Mouse (Mus musculus): ENCODE data around the gene Cenpx. TPM values are rescaled to one million over a fixed set of nuclear protein-coding genes. Genes with fewer than 3 reads are reported as not detected.
A peak's percentile ranks its signal among the peaks of the same experiment; 100 is the strongest.
"Not testable (repeated sequence)": the region's sequence is repeated elsewhere in the genome, so short reads cannot be mapped to it uniquely, and the experiment has no call there.

Cenpx gene
- 10 to 100 TPM; 18.9 to 21.3 TPM for total RNA-seq (2021)
- long read RNA-seq, experiment 1, partial matches to known transcripts: 4 of 23 reads
- long read RNA-seq, experiment 1, other reads (novel, unspliced or antisense): 15 of 23 reads
- long read RNA-seq, experiment 2, transcript Cenpx-202 (5 exons, 606 nt): major isoform, 10 of 23 reads
- long read RNA-seq, experiment 2, partial matches to known transcripts: 3 of 23 reads
- long read RNA-seq, experiment 2, other reads (novel, unspliced or antisense): 9 of 23 reads

DNA sequence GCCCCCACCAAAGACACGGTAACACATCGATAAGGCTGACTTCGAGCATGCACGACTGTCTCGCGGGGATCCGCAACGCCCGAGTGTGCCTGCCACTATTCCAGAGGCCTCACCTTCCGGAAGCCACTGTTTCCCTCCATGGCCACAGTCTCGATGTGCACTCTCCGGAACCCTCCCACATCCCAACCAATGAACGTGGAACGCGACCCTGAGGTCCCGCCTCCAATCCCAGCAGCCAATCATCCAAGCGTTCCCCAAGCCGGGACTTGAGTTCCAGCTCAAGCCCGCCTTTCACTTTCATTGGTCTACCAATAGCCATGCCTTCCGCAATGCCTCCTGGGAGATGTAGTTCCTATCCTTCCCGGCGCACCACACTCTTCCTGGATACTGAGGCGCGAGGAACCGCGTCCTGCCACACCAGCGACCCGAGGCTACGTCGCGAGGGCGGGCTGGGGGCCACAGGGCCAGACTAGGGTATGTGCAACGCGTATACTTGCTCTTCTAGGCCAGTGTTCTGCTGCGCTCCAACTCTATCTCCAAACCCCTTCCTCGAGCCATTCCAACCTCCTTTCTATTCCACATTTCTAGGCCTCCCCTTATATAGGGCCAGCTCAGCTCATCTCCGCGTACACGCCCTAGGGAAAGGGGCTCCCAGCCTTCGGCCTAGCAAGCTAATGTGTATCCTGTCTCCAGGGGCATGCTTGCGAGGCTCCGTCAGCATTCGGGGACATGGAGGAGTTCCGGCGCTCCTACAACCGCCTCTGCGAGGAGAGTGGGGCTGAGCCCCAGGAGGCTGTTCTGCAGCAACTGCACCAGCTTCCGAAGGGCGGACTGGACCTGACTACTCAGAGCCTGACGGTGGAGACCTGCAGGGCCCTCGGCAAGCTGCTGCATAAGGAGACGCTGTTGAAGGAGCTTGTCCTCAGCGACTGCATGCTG is at the start of gene Cenpx, which contains the start of gene Lrrc45:
Gene Cenpx (minus strand): TSS at position 159 of the 939 bp plus-strand sequence.
Gene Lrrc45 (plus strand): TSS at position 346 of the 939 bp plus-strand sequence.
- no peak for TF ChIP-seq CTCF (IDR thresholded peaks at IDR 0.05)
- H3K4me3 ChIP-seq: peak within 1 kb of the TSS; percentile 84
- DNase-seq (ENCODE audit: extremely low spot score in 1 of 2, low spot score in 2 of 2): peak; percentile 94 to 97
- intact Hi-C loops (cut with DNase I): loop anchor here (2.0 kb wide), 1 partner anchor 89 kb away; the partner anchor contains the start of gene Sirt7
- peak within 1 kb of the TSS; percentile 86 for H3K27ac ChIP-seq

DNA sequence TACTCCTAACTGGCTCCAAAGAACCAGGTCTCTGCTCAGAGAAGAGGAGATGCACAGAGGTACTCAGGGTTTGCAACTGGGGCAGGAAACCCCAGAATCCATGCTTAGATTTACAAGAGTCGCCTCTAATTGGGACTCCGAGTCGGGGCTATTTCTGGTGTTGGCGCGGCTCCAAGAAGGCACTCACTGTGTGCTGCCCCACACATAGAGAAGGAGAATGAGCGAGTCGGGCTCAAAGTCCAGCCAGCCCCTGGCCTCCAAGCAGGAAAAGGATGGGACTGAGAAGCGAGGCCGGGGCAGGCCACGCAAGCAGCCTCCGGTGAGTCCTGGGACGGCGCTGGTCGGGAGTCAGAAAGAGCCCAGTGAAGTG is 49.1 kb upstream of the Cenpx start, which contains the start of gene Hmga1b:
Gene Hmga1b (plus strand): TSS at position 123 of the 370 bp plus-strand sequence.
- intact Hi-C loops (cut with DNase I); DNase-seq (ENCODE audit: extremely low spot score in 1 of 2, low spot score in 2 of 2); H3K27ac ChIP-seq; H3K4me3 ChIP-seq: not testable (repeated sequence)

DNA sequence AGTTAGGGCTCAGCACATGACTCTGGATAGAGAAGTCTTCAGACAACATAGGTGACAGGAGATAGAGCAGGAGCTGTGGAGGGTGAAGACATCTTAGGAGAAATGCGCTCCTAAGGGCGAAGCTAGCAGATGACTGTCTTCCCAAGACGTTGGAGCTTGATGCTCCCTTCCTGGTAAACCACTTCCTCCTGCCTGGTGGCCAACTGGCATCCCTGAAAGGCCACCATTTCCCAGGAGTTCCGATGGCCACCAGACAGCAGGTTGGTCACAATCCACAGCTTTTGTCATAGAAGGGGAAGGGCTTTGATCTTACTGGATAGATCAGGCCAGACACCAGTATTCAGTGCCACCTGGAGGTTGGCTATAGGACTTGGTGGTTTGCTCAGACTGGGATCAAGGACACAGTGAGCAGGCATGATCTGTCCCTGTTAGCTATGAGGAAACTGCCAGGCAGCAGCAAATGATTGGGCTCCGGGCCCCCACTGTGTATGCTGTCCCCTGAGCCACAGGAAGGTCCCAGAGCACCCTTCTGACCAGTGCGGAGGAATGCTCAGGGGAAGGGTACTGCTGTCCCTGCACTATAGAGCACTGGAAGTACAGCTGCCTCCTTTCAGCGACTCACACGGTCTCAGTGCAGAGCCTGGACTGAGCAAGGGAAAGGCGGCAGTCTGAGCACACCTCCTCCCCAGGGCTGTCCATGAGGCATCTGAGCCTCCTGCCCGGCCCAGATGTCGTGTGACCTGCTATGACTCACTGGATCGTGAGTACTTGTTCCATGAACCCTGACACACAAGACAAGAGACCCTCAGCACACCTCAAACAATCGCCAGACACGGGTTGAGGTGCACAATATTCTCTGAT is 48.5 kb upstream of the Cenpx start:
- intact Hi-C loops (cut with DNase I): no loop called here
- DNase-seq (ENCODE audit: extremely low spot score in 1 of 2, low spot score in 2 of 2): no peak
- no peak for TF ChIP-seq CTCF (IDR thresholded peaks at IDR 0.05)
- H3K27ac ChIP-seq: no peak overlapping the region
- no peak overlapping the region for H3K4me3 ChIP-seq

DNA sequence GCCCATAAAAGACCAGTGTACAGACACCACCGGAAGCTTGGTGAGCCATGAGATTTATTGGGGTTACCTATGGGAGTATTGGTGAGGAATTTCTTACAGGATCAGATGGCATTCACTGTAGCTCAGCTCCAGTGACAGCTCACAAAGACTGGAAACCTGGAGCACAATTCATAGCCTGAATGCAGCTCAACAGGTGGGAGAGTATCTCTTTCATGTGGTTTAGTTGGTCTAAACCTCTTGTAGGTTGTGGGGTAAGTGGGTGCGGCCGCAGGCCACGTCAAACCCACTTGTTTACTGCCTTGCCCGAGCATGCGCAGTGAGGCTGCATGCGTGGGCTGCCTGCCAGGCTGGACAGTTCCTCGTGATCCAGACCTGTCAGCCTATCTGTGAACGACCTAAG is 46.7 kb upstream of the Cenpx start:
- no peak for TF ChIP-seq CTCF (IDR thresholded peaks at IDR 0.05)
- Histone ChIP-seq H3K4me3 (no peak overlapping the region), H3K27ac (no peak overlapping the region)
- intact Hi-C loops (cut with DNase I): no loop called here
- no peak for DNase-seq (ENCODE audit: extremely low spot score in 1 of 2, low spot score in 2 of 2)

DNA sequence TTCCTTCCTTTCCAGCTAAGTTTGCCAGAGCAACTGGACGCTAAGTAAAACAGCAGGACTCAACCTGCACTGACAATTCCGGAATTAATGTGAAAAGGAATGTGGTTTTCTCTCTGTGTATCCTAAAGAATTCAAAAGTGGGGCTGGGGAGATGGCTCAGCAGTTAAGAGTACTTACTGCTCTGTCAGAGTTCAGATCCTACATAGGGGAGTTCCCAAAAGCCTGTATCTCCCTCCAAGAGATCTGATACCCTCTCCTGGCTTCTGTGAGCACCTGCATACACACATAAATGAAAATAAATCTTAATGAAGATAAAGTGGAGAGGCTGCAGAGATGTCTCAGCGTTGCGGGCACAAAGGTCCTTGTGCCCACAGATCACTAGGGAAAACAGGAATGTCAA is 38.1 kb upstream of the Cenpx start:
- DNase-seq (ENCODE audit: extremely low spot score in 1 of 2, low spot score in 2 of 2): no peak
- TF ChIP-seq CTCF (IDR thresholded peaks at IDR 0.05): no peak
- Histone ChIP-seq H3K4me3 (no peak overlapping the region), H3K27ac (no peak overlapping the region)
- intact Hi-C loops (cut with DNase I): no loop called here

DNA sequence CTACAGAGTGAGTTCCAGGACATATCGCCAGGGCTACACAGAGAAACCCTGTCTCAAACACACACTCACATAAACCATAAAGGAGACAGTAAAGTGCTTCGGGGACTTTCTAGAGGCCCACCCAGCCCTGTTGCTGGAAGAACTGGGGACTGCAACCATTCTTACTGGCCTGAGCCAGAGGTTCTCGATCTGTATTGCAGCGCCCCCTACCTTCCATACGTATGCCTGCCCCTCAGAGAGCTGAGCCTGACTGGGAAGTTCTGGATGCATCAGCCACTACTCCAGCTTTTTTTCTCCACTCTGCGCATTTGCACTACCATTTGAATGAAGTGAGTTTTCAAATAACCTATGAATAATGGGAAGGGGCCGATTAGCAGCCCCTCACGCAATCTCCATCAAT is 35.9 kb upstream of the Cenpx start:
- Histone ChIP-seq H3K27ac (no peak overlapping the region), H3K4me3 (no peak overlapping the region)
- DNase-seq (ENCODE audit: extremely low spot score in 1 of 2, low spot score in 2 of 2): no peak
- intact Hi-C loops (cut with DNase I): no loop called here
- peak; percentile 49 for TF ChIP-seq CTCF (IDR thresholded peaks at IDR 0.05)

DNA sequence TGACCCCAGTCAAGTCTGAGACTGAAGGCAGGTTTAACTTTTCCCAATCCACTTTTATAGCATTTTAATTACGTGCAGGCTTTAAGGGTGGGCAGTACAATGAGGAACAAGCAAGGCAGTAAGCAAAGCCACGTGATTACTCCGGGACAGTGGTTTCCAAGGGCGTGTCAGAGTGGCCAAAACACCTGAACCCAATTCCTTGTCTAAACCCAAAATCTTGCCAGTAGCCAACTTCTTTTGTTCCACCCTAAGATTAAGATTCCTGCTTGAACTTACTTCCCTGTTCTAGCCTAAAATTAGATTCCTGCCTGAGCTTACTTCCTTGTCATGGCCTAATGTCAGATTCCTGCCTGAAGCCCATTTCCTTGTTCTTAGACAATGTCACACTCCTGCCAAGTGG is 34.4 kb upstream of the Cenpx start:
- intact Hi-C loops (cut with DNase I): no loop called here
- H3K27ac ChIP-seq: no peak overlapping the region
- no peak for TF ChIP-seq CTCF (IDR thresholded peaks at IDR 0.05)
- no peak overlapping the region for H3K4me3 ChIP-seq
- no peak for DNase-seq (ENCODE audit: extremely low spot score in 1 of 2, low spot score in 2 of 2)

DNA sequence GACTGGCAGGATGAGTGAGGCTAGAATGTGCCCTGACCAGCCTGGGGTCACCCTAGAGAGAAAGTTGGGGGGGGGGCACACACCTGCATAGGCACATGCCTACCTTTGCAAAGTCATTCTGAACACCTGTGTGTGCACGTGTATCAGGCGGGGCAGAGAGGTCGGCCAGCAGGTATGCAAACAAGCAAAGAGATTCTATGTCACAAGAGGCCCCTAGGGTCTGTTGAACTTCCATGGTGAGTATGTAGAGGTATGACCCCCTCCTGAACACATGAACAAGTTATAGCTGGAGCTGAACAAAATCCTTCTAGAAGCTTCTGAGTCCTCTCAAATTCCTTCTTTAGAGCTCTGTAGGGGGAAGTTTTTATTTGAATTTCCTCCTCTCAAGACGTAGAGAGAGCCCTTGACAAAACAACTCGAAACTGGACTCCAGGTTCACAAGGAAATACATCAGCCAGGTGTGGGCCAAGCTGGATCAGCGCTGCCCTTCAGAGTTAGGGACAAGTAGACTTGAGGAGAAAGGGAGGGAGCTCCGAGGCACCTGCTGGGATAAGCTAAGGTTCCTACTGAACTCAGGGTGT is 30.7 kb upstream of the Cenpx start:
- H3K4me3 ChIP-seq: no peak overlapping the region
- DNase-seq (ENCODE audit: extremely low spot score in 1 of 2, low spot score in 2 of 2): no peak
- no peak overlapping the region for H3K27ac ChIP-seq
- TF ChIP-seq CTCF (IDR thresholded peaks at IDR 0.05): no peak
- intact Hi-C loops (cut with DNase I): no loop called here

DNA sequence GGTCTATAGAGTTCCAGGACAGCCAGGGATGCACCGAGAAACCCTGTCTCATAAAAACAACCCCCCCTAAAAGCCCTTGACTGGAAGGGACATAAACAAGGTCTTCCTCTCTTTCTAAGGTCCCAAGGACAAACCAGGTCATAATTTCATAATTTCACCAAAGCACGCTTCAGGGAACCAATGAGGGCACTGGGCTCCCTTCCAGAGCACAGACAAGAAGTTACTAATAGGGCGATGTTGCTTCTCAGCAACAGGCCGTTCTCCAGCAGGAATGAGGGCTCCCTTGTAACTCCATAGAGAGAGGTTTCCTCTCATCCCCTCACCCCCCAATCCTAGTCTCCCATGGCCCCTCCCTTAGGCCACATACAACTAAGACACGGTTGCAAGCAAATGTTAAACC is 27.4 kb upstream of the Cenpx start:
- intact Hi-C loops (cut with DNase I): no loop called here
- no peak for TF ChIP-seq CTCF (IDR thresholded peaks at IDR 0.05)

DNA sequence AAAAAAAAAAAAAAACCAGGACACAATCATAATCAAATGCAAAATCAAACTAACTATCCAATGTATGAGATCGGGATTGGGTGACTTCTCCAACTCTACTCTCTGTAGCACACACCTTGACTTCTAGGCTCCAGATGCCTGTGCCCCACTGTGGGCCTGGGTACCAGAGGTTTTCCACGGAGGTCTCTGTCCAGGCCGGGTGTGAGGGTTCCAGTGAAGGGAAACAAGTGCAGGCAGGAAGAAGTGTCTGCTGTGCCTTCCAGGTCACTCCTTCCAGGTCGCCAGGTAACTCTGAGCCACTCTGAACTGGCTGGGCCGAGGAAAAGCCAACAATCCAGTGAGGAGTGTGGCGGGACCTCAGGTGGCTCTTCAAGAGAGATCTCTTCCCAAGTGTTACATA is 22.9 kb upstream of the Cenpx start:
- intact Hi-C loops (cut with DNase I): no loop called here

More for the DNA sequence above, 27.4 kb upstream of the Cenpx start:
- no peak overlapping the region for H3K27ac ChIP-seq
- no peak for DNase-seq (ENCODE audit: extremely low spot score in 1 of 2, low spot score in 2 of 2)
- no peak overlapping the region for H3K4me3 ChIP-seq

DNA sequence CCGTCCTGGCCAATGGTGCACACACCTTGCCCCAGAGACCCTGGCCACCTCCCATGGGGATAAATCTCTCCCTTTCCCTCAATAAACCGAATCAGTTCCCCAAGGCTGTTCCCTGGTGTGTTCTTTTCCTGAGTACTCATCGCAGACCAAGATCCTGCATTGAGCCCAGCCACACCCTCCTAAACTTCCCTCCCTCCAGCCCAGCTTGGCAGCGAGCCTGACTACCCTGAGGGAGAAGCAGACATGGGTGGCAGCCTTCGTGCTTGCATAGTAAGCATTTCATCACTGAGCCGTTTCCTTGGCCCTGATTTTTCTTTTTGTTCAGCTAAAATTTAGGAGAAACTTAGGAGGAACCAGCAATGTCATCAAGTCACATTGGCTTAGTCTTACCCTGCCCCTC is 20.0 kb upstream of the Cenpx start:
- no peak for TF ChIP-seq CTCF (IDR thresholded peaks at IDR 0.05)
- H3K4me3 ChIP-seq: no peak overlapping the region
- DNase-seq (ENCODE audit: extremely low spot score in 1 of 2, low spot score in 2 of 2): no peak
- intact Hi-C loops (cut with DNase I): no loop called here
- no peak overlapping the region for H3K27ac ChIP-seq

More for the DNA sequence above, 22.9 kb upstream of the Cenpx start:
- Histone ChIP-seq H3K27ac (no peak overlapping the region), H3K4me3 (no peak overlapping the region)
- no peak for DNase-seq (ENCODE audit: extremely low spot score in 1 of 2, low spot score in 2 of 2)
- no peak for TF ChIP-seq CTCF (IDR thresholded peaks at IDR 0.05)

All from left cerebral cortex, adult 2 months (tissue).